Mouse (Mus musculus) heart, postnatal 36 days (tissue): ENCODE measurements at regions not wholly inside any gene's neighbourhood (a gene's known extent, or its start where the extent isn't known, plus 50 kb on each side); places are given as distances from the start of the nearest gene placed in this dataset.
"Not testable (repeated sequence)": the region's sequence is repeated elsewhere in the genome, so short reads cannot be mapped to it uniquely, and the experiment has no call there.

ENCODE experiments used
- DNase-seq, 2 experiments: peaks; one replicate each; pipeline ENCODE4 v3.0.0; 2021 to 2022
- intact Hi-C: fragments of 180-260 bp; cut with DNase I; formaldehyde crosslinking; loops from one replicate; pipeline ENCODE4 v1.15.1; 2025

GRCm38 (mm10) chr10:117503222-117504184, 123.7 kb upstream of the Cpsf6 start:
- DNase-seq = no peak
- intact Hi-C loops = loop anchor here (2.0 kb wide), 1 partner anchor 77 kb away; no protein-coding TSS in a partner anchor

DNA sequence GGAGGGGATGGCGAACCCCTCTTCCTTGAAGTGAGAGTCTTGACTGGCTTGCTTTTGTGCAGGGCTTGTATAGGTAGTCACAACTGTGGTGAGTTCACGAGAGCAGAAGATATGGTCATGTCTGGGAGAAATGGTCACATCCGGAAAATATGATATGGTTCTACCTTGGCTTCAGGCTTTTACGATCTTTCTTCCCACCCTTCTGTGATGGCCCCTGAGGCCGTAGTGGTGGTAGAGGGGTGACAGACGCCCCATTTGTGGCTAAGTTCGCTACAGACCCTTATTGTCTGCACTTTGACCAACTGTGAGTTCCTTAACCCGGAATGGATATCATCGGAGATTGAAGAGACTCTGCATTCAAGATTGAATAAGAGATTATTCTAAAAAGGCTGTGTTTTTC, 122.9 kb upstream of the Cpsf6 start:
- intact Hi-C loops = no loop called here

DNA sequence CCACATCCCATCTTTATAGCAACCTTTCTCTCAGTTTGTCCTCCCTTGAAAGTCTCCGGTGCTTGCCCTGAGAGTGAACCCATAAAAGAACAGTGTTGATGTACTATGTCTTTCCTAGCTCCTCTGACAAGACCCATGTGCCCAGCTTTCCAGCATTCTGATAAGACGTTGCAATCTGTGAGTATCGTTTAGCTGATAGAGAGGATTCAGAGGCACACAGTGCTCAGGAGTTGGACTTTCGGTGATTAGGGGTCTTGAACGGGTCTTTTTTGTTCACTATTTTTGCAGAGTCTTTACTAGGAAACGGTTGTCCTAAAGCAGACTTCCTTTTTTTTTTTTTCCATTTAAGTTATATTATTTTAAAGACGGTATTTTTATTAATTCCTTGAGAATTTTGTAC, 122.3 kb upstream of the Cpsf6 start:
- DNase-seq = no peak
- intact Hi-C loops = no loop called here

More for the DNA sequence above, 122.9 kb upstream of the Cpsf6 start:
- DNase-seq = no peak

DNA sequence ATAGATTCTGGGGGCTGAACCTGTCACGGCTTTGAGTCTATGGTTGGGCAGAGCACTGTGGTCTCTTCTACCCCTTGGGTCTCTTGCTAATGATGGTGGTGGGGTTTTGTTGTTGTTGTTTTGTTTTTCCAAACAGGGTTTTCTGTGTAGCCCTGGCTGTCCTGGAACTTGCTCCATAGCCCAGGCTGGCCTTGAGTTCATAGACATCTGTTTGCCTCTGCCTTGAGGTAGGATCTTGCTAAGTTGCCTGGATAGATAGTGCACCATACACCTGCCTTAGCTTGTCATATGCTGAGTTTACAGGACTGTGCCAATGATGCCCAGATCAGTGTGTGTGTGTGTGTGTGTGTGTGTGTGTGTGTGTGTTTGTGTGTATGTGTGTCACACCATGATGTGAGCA, 121.6 kb upstream of the Cpsf6 start:
- no peak for DNase-seq
- intact Hi-C loops = no loop called here

- intact Hi-C loops = no loop called here
Observed at GRCm38 (mm10) chr10:117500457-117501108, 120.8 kb upstream of the Cpsf6 start.

DNA sequence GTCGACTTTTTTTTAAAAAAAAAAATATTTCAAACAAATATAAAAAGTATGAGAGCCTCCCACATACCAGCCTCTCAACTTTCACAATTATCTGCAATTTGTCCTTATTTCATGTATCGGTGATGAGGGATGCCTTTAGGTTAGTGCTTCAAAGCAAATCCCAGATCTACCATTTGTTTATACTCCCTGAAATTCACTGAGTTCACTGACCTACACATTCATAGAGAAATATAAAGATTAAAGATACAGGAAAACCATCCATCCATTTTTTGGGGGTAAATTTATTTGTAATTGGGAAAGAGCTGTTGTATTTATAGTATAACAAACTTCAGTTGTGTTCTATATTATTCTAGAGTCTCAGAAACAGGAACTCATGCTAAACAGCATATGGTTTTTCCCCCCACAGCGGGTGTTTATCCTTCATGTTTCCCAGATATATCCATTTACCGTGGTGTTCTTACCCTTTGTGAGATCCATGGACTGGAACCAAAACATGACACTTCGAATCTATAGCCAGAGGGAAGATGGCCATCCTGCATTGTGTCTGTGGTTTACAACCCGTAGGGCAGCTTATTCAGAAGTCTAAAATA, 120.1 kb upstream of the Cpsf6 start:
- intact Hi-C loops = no loop called here
- no peak for DNase-seq

More at GRCm38 (mm10) chr10:117500457-117501108, 120.8 kb upstream of the Cpsf6 start:
- DNase-seq = no peak

- intact Hi-C loops = no loop called here
- DNase-seq = no peak
Observed at GRCm38 (mm10) chr10:117499177-117499863, 119.5 kb upstream of the Cpsf6 start.

DNA sequence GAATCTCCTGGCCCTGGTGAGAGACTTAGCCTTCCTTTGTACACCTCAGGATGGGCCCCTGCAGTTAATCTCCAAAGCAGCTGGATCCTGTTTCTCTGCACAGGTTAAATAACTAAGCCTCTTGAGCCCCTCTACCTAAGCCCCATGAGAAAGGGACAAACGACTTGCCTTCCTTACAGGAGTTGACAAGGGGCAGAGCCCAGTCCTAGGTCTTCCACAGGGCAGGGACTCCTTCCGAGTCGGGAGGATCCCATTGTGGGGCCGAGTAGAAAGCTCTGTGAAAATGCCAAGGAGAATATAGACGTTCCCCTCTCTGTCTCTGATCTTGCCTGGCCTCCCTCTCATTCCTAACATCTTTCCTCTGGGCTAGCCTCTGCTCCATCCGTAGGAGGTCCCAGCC, 118.7 kb upstream of the Cpsf6 start:
- no peak for DNase-seq
- intact Hi-C loops = no loop called here

- intact Hi-C loops = no loop called here
Observed at GRCm38 (mm10) chr10:117497565-117498256, 117.9 kb upstream of the Cpsf6 start.

DNA sequence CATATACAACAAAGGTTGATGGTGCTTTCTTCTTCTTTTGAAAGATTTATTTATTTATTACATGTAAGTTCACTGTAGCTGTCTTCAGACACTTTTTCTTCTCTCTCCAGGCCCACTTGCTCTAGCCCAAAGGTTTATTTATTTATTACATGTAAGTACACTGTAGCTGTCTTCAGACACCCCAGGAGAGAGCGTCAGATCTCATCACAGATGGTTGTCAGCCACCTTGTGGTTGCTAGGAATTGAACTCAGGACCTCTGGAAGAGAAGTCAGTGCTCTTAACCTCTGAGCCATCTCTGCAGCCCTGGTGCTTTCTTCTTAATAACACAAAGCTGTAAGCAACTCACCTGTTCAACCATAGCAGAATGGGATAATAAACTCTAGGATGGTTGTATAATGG, 117.3 kb upstream of the Cpsf6 start:
- DNase-seq, intact Hi-C loops: not testable (repeated sequence)

More at GRCm38 (mm10) chr10:117497565-117498256, 117.9 kb upstream of the Cpsf6 start:
- DNase-seq = no peak

- DNase-seq = no peak
- intact Hi-C loops = no loop called here
Observed at GRCm38 (mm10) chr10:117496064-117497011, 116.5 kb upstream of the Cpsf6 start.

DNA sequence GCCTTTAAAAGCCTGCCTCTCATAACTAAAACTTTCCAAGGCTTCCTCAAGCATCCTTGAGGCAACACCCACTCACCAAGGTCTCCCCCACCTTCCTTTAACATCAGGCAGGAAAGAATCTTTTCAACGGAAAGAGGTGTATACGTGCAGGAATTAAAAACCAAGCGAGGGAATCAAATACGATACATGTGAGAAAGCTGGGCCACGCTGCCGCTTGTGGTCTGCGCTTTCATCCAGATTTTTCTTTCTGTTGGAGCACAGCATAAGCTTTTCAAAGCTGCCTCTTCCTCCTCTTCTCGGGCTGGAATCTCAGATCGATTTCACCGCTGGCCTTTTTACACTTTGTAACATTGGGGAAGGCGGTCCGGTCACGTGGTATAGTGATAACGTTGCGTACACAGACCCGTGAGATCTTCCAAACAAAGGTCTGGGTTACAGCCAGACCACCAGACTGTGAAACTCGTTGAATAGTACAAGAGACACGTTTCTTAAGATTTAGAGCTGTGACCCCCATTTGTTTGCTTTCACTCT, 114.4 kb upstream of the Cpsf6 start:
- intact Hi-C loops = no loop called here
- peak in 1 of 2 experiments; percentile 3 for DNase-seq

DNA sequence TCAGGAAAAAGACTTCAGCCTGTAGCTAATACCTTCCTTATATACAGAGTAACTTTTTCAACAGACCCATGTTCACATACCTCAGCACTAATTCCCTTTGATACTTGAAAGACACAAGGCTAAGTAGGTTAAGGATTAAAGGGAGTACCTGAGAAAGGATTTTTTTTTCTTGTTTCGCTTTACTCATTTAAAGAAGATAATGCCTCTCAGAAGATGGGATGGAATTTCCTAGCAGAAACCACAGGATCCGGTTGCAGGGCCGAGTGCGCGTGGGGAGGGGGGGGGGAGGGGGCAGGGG, 114.0 kb upstream of the Cpsf6 start:
- intact Hi-C loops = no loop called here
- no peak for DNase-seq

GRCm38 (mm10) chr10:117493091-117493823, 113.4 kb upstream of the Cpsf6 start:
- DNase-seq = no peak
- intact Hi-C loops = no loop called here

GRCm38 (mm10) chr10:117492391-117492990, 112.7 kb upstream of the Cpsf6 start:
- no peak for DNase-seq
- intact Hi-C loops = no loop called here

- DNase-seq = no peak
- intact Hi-C loops = no loop called here
Observed at GRCm38 (mm10) chr10:117491711-117492110, 111.9 kb upstream of the Cpsf6 start.

- intact Hi-C loops = no loop called here
Observed at GRCm38 (mm10) chr10:117490851-117491595, 111.2 kb upstream of the Cpsf6 start.

More at GRCm38 (mm10) chr10:117490851-117491595, 111.2 kb upstream of the Cpsf6 start:
- DNase-seq = no peak
